Comparison of ENCODE assay signal across 8 mouse cellular contexts in the genomic region with DNA sequence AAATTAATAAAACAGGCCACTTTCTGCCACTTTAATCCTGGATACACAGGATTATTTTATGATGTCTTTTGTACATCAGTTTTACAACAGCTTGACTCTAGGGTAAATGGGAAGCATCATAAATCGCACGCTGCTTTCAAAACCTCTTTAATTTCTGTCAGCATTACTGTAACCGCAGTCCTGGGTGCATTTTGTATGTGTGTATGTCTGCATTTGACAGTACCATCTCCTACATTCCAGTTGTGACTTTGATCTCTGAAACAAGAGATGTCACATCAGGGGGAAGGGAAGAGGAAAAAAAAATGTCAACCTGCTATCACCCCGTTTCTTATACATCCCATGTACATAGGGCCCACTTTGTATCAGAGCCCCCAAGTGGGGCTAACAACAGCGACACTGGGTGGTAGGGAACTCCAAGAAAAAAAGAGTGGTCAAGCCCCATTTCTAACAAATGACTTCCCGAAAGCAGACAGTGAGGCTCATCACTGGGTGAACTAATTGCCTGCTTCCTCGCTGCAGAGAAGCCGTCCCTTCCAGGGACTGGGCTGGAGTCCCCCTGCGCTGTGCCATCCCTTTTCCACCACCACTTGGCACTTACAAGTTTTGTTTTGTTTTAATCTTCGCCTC. TPM values are rescaled to one million over a fixed set of nuclear protein-coding genes. Genes with fewer than 3 reads are reported as not detected.
DNase-seq lines count a peak whose midpoint lies in the region; ATAC-seq and TF ChIP-seq lines count a peak whose summit lies in the region.

No protein-coding gene starts in this region.

- TF ChIP-seq CTCF in left cerebral cortex, adult 2 months (IDR thresholded peaks at IDR 0.05): no peak

- intact Hi-C loops in left cerebral cortex, adult 2 months (cut with DNase I): loop anchor here (10.0 kb wide), 1 partner anchor 609 kb away; no protein-coding TSS in a partner anchor
- intact Hi-C loops in left cerebral cortex, postnatal 36 days (cut with DNase I): no loop called here

- peak overlapping the region; percentile 91 for H3K4me2 ChIP-seq in lung, embryonic 15.5 days
- H3K4me2 ChIP-seq in forebrain, embryonic 12.5 days: peak overlapping the region; percentile 97
- peak overlapping the region; percentile 77 for H3K4me2 ChIP-seq in stomach, embryonic 14.5 days (replicated peaks; ENCODE audit: low read depth, low read length)

- no peak for DNase-seq in lung, postnatal 36 days
- DNase-seq in kidney, postnatal 10 days: peak; percentile 23
- DNase-seq in left cerebral cortex, adult 2 months (ENCODE audit: extremely low spot score in 1 of 2, low spot score in 2 of 2): no peak
- DNase-seq in left cerebral cortex, postnatal 36 days (ENCODE audit: low spot score in 2 of 2): no peak

- 15% methylated on average over 10 of the region's 10 CpGs for WGBS in lung, embryonic 15.5 days
- WGBS in forebrain, embryonic 12.5 days: 17% methylated on average over 10 of the region's 10 CpGs
- WGBS in stomach, embryonic 14.5 days: 12% methylated on average over 10 of the region's 10 CpGs

- H3K4me3 ChIP-seq in lung, embryonic 15.5 days: peak overlapping the region; percentile 71
- peak overlapping the region; percentile 67 for H3K4me3 ChIP-seq in forebrain, embryonic 12.5 days (replicated peaks)
- peak overlapping the region; percentile 74 for H3K4me3 ChIP-seq in stomach, embryonic 14.5 days (ENCODE audit: low read depth, low read length)
- H3K4me3 ChIP-seq in left cerebral cortex, adult 2 months: no peak overlapping the region

- ATAC-seq in lung, embryonic 15.5 days (ENCODE audit: borderline replicate concordance, extremely low read depth, low FRiP score, low TSS enrichment): no peak
- 0 out of 2 replicates have a peak, but pooled peaks have one; percentile 5 for ATAC-seq in forebrain, embryonic 12.5 days (ENCODE audit: low FRiP score)
- no peak for ATAC-seq in stomach, embryonic 14.5 days (ENCODE audit: insufficient number of reproducible peaks, insufficient read depth, low FRiP score, low read depth)
- ATAC-seq in activated CD4-positive, CD25-positive, alpha-beta regulatory T cell, adult 4 months: no peak

- peak overlapping the region; percentile 49; the same call in 1 of the 2 replicates for H3K9ac ChIP-seq in lung, embryonic 15.5 days
- H3K9ac ChIP-seq in forebrain, embryonic 12.5 days: peak overlapping the region; percentile 61
- H3K9ac ChIP-seq in stomach, embryonic 14.5 days (replicated peaks; ENCODE audit: low read depth, low read length): peak overlapping the region; percentile 80

- H3K4me1 ChIP-seq in lung, embryonic 15.5 days: peaks cover 19% of the 10 kb centered on the region; the same call in 1 of the 2 replicates
- H3K4me1 ChIP-seq in forebrain, embryonic 12.5 days: peaks cover 27% of the 10 kb centered on the region
- peaks cover 15% of the 10 kb centered on the region; the same call in 1 of the 2 replicates for H3K4me1 ChIP-seq in stomach, embryonic 14.5 days (ENCODE audit: control insufficient read depth, insufficient read depth, low read length)

- no peaks in the 10 kb centered on the region for H3K9me3 ChIP-seq in lung, embryonic 15.5 days
- no peaks in the 10 kb centered on the region for H3K9me3 ChIP-seq in forebrain, embryonic 12.5 days
- H3K9me3 ChIP-seq in stomach, embryonic 14.5 days (ENCODE audit: control insufficient read depth, low read depth, low read length): no peaks in the 10 kb centered on the region

- H3K36me3 ChIP-seq in lung, embryonic 15.5 days: no peaks in the 10 kb centered on the region
- H3K36me3 ChIP-seq in forebrain, embryonic 12.5 days (replicated peaks): no peaks in the 10 kb centered on the region
- H3K36me3 ChIP-seq in stomach, embryonic 14.5 days (ENCODE audit: control insufficient read depth, insufficient read depth, low read length): no peaks in the 10 kb centered on the region

- H3K27ac ChIP-seq in lung, embryonic 15.5 days: no peak overlapping the region
- no peak overlapping the region for H3K27ac ChIP-seq in forebrain, embryonic 12.5 days
- H3K27ac ChIP-seq in stomach, embryonic 14.5 days (ENCODE audit: low read length): peak overlapping the region; percentile 97; the same call in 1 of the 2 replicates
- H3K27ac ChIP-seq in left cerebral cortex, adult 2 months: no peak overlapping the region

- peaks cover 76% of the 10 kb centered on the region for H3K27me3 ChIP-seq in lung, embryonic 15.5 days
- peaks cover 82% of the 10 kb centered on the region for H3K27me3 ChIP-seq in forebrain, embryonic 12.5 days
- H3K27me3 ChIP-seq in stomach, embryonic 14.5 days (ENCODE audit: control insufficient read depth, insufficient read depth, low read length): no peaks in the 10 kb centered on the region

RNA-seq across cellular contexts. Expression of a gene that starts 1.3 kb away (rescaled TPM):
- polyA plus RNA-seq in lung, embryonic 15.5 days (2015; fragmentation: Nextera tagmentation; extraction: Ambion mirVana): 5.8 and 6.0 TPM in 2 replicates
- 5.0 and 7.2 TPM in 2 replicates for polyA plus RNA-seq in forebrain, embryonic 12.5 days (2016; fragmentation: Nextera tagmentation; extraction: Ambion mirVana)
- polyA plus RNA-seq in stomach, embryonic 14.5 days (2014; fragmentation: Nextera tagmentation; extraction: Ambion mirVana): 28.3 and 35.7 TPM in 2 replicates
- total RNA-seq in left cerebral cortex, adult 2 months (2021): 1 to 10 TPM; 1.5 to 2.8 TPM
- polyA plus RNA-seq in activated CD4-positive, CD25-positive, alpha-beta regulatory T cell, adult 4 months (2017; shearing (Covaris generic)): not detected
- 1 to 10 TPM; 1.3 to 3.1 TPM for total RNA-seq in left cerebral cortex, postnatal 36 days (2021)
